Mouse (Mus musculus) activated CD4-positive, CD25-positive, alpha-beta regulatory T cell (primary cell): Measurements from ENCODE around the gene Vstm4. TPM values are rescaled to one million over a fixed set of nuclear protein-coding genes. Genes with fewer than 3 reads are reported as not detected.

Experiments used
- polyA plus RNA-seq, 2 experiments: library from polyadenylated mRNA; unstranded; fragments of 100-300 nt; shearing (Covaris generic); gene quantifications; one replicate each; pipeline ENCODE4 v1.2.1; 2017

Vstm4 gene
- not detected for polyA plus RNA-seq

DNA sequence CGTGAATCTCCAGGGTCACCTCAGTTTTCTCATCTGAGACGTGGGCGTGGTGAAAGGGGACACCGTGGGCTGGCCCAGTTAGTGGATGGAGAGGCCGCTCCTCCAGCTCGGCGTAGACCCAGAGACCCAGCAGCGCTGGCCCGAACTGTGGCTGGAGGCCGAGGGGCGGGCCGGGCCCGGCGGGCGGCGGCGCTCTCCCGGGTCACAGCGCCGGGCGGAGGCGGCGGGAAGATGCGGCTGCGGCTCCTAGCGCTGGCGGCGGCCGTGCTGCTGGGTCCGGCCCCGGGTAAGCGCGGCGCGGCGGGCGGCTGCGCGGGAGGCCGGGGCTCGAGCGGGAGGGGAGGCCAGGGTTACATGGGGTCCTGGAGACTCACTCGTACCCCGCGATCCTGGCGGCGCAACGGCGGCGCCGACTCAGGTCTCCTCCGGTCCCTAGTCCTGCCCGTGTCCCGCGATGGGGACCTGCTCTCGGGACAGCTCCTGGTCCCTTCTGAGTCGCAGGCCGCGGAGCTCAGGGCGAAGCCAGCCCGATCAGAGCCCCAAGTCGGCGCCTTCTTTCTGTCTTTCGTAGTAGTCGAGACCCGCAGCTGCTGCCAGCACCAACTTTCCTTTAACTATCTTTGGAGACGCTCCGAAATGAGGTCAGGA is at the start of gene Vstm4:
Vstm4 (plus strand) TSS at position 76 of the 648 bp plus-strand sequence.

DNA sequence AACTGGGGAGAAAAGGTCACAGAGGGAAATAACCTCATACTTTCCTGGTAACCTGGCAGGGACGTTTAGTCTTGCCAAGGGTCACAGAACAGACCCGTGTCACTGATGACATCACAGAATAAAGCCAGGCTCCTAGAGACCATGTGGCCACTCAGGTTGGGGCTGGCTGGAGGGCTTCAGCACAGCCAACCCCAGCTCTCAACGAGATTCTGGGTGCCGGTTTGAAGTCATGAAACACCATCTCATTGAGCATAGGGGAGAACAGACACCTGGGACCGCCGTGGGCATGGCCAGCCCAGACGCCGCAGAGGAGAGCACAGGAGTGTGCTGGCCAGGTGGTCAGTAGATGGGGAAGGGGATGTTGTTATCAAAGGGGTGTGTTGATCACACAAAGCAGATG is 22.7 kb upstream of the Vstm4 start, which contains the start of gene Fam170b:
Fam170b (plus strand) TSS at position 116 of the 400 bp plus-strand sequence.

Other genes starting within 250 kb of the Vstm4 start
- gene 3425401B19Rik, start 171.5 kb upstream of the Vstm4 start, polyA plus RNA-seq: not detected
- gene Tmem273, start 70.8 kb upstream of the Vstm4 start, polyA plus RNA-seq: 1 to 10 TPM in 1 of 2 experiments, under 1 TPM in 1; 0.82 to 6.6 TPM
- not detected for gene Fam170b, start 22.8 kb upstream of the Vstm4 start, polyA plus RNA-seq
- not detected for gene Lrrc18, start 134.6 kb downstream of the Vstm4 start, polyA plus RNA-seq